Mouse (Mus musculus) kidney, adult 18-20 months (tissue): ENCODE measurements around the gene Atp1a1.

ENCODE experiments used
- DNase-seq: peaks from one replicate; pipeline ENCODE4 v3.0.0; 2021

Atp1a1 gene

DNA sequence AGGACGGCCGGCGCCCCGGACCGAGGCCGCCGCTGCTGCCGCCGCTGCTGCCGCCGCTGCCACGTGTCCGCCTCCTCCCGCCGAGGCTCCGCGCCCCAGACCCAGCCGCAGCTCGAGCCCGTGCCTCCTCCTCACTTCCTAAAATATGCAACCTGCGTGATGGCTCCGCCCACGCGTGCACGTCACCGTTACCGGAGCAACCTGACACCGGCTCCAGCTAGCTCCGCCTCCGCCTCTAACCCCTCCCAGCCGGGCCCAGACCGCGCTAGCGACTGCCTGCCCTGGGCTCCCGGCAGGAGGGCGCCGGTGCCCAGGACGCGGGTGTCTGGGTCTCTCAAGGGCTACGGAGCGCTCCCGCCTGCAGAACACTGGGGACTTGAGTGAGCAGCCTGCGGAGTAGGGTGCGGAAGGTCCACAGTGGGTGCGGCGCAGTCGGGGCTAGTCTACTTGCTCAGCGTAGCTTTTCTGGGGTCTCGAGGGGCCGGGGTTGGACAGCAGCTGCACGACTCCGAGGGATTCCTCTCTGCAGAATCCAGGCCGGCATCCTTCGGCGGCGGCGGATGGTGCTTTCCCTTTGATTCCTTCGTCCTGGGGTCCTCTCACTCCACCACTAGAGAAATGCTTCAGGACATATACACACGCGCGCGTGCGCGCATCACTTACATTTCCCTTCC lies at the start of gene Atp1a1:
Gene Atp1a1 (minus strand): TSS at position 135 of the 674 bp plus-strand sequence.
- peak; percentile 99 for DNase-seq

DNA sequence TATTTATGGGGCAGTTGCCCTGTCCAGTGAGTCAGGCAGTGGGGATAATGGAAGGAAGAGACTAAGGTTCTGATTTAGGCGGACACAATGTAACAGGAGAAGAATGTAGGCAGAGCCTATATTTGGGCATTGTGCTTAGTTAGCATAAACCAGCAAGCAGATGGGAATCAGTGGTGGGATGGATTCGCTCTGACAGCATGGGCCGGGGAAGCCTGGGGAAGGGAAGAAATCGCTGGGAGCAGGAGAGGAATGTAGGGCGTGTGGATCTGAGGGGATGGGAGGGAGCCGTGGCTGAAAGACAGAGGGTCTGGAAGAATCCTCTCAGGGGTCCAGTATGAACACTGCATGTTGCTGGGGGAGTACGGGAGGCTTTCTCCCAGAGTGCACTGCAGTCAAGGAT lies 49.0 kb upstream of the Atp1a1 start:
- DNase-seq, result no peak

DNA sequence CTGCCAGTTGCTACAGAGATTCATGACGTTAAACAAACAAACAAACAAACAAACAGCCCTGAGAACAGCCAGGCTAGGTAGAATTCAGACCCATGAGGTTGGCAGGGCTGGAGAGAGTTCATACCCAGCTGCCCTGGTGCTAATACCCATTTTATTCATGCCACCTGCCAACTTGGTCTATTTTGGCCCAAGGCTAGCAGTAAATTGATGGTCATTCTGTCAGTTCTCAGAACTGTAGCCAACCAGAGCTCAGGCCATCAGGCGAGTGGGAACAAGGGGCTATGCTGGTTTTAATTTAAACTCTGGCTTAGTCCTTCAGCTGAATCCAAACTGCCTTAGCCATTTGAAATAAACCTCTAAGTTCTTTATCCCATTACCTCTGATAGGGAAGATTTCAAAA lies 48.5 kb upstream of the Atp1a1 start:
- no peak for DNase-seq

DNA sequence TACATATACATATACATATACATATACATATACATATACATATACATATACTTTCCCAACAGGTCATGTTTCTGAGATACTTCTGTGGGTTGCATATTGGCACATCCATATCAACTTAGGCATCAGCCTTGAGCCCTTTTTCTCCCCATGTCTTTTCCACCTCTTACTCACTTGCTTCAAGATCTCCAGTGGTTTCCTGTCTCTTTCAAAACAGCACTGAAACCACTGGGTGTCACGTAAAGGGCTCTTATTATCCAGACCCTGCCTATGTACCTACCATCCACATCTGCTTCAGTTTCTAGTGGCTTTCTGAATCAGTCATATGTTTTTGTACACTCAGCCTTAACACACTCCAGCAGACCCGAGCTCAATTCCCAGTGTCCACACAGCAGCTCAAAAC lies 45.8 kb upstream of the Atp1a1 start:
- DNase-seq, result no peak

DNA sequence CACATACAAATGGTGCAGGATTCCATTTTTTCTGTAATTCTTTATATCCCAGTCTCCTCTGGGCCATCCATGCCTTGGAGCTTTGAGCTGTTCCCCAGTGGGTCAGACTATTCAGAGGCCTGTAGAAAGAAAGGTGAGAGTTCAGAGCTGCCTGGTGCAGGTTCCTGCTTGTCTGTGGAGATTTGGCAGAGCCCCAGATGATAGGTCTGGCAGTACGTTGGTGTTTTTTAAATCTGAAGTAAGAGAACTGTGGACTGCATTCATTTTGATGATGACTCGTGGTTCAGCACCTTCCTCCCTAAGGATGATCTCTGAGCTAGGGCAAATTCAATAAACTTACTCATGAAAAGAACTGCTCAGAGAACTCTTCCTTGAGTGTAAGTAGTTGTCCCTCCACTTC lies 44.8 kb upstream of the Atp1a1 start:
- DNase-seq, result no peak

DNA sequence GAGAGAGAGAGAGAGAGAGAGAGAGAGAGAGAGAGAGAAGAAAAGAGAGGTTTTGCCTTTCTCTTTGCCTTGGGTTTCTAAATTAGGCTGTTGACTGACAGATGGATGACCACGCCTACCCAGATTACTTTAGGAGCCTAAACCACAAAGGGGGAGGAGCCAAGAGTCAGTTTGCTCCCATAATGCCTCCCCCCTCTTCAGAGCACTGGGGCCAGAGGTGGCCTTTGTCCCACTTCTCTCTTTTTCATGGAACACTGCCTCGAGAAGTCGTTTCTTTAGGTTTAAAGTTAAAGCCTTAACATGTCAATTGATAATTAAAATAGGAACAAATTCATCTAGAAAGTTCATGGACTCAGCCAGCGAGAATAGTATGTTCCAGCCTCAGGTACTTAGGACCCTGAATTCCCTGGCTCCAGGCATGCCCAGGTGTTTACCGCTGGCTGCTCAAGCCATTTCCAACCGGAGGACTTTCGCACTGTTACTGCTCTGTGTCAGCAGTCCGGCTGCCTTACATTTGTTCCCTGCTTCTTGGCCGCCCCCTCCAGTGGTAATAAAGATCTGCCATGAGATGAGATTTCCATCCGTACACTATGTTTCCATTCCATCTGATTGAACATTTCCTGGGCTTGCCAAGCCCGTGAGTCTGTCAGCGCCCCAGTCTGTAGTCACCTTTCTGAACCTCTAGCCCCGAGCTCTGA lies 43.8 kb upstream of the Atp1a1 start:
- peak; percentile 64 for DNase-seq

DNA sequence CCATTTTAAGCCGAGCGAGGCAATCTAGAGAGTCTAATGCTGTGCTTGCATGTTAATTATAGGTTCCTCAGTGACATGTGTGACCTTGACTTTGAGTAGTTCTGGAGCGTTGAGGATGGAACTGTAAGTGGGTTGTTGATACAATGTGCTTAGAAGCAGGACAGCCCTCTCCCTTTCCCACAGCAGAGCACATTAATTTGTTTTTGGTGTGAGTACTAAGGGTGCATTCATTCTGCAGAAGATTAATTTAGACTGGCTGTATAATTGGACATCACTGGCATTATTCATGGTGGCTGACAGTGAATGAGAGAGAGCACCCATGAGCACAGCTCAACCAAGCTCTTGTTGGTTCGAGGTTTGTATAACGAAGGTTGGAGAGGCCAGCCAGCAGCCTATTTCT lies 42.3 kb upstream of the Atp1a1 start:
- DNase-seq, result no peak

DNA sequence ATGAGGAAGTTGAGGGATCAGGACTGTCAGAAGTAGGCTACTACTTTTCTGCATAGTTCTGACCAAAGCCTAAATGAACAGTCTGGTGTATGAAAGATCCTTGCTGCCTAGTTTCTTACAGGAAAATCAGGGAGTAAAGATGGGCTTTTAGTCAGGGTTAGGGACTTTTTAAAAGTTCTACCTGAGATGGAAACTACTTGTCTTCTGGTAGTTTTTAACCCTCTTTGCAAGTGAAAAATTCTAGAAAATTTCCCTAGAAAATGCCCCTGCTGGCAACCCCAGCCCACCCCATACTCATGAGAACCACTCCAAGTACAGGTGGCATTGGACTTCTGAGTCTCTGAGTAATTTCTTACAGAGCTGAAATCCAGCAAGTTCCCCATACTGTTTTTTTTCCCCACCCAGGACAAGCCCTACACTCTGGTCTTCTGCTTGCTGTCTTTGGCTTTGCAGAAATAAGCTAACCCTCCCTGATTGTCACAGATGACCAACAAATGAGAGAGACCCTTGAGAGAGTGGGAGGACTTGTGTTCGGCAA lies 41.2 kb upstream of the Atp1a1 start:
- no peak for DNase-seq

DNA sequence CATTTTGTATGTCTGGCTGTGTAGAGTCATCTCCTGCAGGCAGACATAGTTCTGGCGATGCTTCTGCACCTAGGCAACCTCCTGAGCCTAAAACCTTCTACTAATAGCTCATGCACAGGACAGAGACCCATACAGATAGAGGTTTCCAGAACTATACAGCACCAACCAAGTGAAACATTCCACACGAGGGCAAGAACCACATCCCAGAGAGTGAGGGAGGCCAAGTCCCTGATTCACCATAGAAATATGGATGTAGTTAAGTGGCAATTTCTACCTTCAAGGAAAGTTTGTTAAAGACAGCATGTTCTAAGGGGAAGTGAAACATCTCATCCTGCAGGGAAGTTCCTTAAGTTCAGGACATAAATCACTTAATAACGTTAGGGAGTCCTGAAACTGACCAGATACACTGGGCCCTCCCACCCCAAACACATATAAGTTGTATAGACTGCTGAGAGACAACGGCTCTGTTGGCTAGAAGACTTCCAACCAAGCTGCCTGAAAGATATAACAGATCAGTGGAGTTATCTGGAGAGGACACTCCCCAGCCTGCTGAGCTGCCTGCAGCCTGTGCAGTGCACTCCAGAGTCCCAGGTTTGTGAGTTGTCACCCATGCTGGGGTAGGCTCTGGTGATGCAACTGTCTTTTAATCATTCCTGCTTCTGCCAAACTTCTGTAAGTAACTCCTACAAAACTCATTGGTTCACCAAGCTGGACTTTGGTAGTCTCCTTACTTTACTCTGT lies 39.7 kb upstream of the Atp1a1 start:
- no peak for DNase-seq

DNA sequence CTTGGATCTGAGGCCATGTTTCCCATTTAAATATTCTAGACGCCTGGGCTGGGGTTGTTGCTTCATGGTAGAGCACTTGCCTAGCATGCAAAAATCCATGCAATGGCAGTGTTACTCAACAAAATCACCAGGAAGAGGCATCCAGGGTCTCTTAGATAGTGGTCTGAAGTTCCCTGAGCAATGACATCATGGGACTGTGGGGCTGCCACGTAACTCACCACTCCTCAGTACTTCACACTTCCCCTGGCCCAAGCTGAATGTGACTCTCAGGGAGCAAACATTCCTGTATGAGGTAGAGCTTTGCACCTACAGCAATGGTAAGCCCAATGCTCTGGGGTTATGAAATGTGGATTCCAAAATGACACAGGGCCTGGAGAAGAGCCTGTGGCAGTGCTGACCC lies 38.8 kb upstream of the Atp1a1 start:
- no peak for DNase-seq

DNA sequence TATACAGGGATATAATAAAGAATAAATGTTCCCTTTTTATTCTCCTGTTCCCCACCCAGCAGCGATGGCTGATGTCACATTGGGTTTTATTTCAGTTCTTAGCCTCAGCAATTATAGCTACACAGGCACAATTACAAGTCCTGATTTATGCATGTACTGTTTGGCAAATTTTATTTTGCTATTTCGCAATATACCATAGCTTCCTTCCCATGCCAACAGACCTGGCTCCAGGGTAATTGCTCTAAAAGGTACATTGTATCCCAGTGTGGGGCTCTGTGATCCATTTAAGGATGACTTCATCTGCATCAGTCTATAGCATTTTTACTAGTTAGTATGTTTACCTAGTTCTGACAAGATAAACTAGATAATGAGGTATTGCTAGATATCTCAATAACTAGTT lies 33.7 kb upstream of the Atp1a1 start:
- DNase-seq, result no peak

DNA sequence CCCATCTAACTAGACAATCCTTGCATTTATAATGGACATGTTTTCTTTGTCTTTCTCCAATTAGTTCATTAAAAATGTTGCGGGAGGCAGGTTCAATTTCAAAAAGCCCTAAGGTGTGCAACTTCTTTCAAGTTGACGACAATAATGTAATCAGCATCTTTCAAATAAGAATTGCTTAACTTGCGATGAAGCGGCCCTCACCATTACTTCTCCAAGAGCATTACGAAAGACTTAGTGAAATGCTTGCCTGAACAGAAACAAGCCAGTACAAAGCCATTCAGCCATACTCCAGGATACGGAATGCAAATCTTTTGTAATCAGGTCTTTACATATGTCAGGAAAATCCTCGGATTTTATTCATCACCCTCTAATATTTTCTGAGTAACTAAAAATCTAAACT lies 32.0 kb upstream of the Atp1a1 start:
- no peak for DNase-seq

DNA sequence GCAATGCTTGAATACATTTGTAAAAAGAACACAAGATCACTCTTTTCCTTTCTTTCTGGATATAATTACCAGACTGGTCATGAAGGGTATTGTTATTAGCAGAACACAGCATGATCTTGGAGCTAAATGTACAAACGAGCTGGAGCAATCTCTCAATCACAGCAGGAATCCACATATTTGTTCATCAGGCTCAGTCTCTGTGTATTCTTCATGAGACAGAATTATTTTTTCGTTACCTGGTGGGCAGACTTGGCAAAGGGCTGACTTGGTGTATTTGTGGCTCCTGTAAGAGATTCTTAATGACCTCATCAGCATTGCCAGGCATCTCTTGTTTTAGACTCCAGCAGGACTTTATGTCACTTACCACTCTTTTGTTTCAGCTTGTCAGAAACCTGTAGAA lies 31.6 kb upstream of the Atp1a1 start:
- DNase-seq, result no peak

DNA sequence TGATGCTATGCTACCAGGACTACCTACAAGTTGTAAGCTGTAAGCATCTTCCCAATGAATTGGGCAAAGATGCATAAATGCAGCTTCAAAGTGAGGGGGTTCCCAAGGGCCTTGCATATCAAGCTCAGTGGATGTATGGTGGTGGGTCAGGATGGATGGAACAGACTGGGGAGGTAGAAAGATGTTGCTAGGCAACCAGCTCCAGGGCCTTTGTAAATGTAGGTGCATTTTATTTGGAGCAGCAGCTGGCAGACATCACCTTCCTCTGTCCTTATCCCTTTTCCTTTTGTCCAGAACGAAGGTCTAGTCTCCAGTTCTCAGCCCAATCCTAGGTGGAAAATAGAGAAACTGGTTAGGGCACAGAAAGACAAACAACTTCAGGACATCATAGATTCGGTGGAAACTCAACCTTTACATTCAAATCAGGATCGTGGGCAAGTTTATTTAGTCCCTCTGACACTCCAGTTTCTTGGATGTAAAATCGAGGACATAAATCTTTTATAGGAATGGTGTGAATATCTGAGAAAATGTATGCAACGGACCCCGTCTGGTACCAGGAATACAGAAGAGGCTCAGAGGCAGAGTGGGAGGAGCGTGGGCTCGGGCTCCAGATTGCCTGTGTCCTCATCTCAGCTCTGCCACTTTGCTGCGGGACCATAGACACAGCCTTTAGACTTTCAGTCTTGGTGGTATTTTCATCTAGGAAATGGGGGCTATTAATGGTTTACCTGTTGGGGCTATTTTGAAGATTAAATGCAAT lies 29.8 kb upstream of the Atp1a1 start:
- DNase-seq, result no peak

DNA sequence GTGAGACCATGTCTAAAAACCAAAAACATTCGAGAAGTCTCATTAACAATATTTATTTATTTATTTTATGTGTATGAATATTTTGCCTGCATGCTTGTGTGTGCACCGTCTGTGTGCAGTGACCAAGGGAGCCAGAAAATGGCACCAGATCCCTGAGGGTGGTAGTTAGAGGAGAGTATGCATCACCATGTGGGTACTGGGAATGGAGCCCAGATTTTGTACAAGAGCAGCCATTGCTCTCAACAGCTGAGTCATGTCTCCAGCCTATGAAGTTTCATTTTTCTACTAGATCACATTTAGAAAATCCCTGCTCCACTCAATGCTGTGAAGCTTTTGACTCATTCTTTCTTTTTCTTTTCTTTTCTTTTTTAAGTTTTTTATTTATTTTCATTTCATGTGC lies 23.8 kb upstream of the Atp1a1 start:
- no peak for DNase-seq

DNA sequence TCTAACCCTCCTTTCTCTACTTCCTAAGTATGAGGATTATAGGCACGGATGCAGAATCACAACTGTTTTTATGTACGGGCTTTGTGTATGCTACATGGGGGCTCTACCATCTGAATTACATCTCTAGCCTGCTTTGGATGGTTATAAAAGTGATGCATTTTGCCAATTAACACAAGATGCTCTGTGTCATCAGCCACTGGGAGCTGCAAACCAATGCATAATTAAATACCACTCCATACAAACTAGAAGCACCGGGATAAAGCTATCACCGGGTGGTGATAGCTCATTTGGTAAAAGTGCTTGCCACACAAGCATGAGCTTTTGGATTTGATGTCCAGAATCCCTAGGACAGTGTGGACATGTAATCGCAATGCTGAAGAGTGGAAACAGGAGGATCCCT lies 19.8 kb upstream of the Atp1a1 start:
- no peak for DNase-seq

DNA sequence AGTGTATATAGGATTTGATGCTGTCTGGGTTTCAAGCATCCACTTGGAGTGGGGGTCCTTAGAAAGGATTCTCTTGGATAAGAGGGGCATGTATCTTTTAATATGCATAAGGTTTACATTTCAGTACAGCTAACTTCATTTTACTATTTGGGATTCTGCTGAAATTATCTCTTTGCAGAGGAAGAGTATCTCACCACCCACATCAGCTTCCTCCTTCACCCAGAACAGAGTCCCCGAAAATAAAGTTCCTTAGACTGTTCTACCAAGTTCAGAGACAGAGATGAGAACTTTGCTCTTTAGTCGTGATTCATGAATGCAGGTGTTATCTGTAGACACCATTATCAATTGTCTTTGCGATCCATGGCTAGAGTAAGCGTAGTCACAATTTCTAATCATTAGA lies 14.5 kb upstream of the Atp1a1 start:
- no peak for DNase-seq

DNA sequence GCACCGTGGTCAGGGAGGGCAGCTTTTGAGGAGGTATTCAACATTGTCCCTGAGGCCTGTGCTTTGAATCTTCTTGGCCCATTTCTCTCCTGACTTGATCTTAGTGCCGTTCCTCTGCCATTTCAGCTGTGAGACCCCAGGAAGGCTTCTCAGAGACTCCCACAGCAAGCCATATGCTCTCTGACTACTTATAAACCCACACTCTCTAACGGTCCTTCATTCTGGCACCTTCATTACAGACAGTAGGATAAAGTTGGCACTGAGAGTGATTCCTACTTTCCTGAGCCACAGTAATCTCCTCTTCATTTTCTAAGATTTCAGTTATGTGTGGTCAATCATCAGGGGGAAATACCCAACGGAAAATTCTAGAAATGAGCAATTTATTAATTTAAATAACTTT lies 14.0 kb upstream of the Atp1a1 start:
- DNase-seq, result no peak

DNA sequence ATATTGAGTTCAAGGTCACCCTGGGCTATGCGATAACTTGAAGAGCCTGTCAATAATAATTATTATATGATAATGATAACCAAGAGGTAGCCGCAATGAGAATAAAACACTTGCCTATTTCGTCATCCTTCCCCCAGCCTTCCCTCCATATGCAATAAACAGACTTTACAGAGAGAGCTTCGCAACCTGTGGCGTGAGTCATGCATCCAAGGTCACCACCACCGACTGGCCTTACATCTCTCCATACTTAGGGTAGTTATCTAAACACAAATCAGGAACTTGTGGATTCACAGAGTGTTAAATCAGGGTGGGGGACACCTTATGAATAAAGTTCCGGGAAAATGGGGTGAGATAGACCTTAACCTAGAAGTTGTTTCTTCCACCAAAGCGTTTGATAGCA lies 13.0 kb upstream of the Atp1a1 start:
- no peak for DNase-seq

DNA sequence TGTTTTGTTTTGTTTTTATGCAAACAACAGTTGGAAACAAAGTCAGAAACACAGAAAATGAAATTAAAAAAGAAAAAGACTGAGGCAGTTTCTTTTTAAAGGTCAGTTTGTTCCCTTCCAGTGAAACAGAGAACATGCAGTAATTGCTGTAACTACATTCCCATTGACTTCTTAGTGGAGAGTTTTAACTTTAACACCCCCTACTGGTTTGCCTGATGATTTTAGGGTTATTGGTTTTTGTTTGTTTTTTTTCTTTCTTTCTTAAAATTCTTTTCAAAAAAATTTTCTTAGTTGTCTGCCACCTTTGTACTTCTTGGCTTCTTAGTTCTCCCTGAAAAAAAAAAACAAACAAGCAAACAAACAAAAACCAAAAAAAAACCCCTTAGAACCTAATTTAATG lies 12.5 kb upstream of the Atp1a1 start:
- no peak for DNase-seq

DNA sequence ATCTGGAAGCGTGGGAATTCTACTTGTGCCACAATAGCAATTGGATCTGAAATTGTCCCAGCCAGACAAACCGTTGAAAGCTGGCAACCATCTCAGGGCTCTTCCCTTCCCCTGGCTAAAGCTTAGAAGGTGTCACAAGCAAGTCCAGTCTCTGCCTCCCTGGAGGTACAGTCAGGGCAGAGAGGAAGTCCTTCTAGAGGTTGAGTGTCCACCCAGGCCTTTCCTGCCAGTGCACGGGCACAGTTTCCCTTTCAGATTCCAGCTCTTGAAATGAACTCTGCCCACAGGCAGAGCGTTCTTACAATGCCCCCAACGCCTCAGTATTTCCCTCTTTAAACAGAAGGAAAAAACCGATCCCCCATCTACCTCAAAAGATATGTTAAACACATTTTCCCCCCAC lies 11.4 kb upstream of the Atp1a1 start:
- DNase-seq, result no peak

DNA sequence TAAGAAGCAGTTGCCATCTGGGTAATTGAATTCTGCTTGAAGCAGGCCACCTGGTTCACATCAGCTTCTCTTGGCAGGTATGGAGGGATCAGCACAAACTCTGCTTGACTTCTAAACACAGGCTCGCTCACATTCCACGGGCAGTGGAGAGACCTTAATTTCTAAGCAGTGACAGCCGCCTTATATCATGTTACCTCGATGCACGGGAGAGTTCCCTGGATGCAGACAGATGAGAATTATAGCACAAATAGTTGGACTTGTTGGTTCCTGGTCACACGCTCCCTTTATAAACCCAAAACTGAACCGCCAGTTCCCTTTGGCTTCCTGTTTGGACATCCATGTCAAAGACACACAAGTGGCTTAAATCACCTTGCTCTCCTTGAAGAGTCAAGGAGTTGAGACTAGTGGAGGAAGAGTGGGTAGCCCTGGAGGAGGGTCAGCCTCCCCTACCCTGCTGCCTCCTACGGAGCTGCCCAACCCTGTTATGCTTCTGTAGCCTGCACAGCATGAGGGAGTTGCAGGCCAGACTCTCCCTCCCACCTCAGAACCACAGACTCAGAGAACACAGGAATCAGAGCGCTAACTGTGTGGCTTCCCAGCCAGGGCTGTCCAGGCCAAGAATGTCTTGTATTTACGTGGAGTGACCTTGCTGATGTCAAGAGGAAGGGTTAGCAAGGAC lies 7.5 kb upstream of the Atp1a1 start:
- DNase-seq, result peak; percentile 13
